Mouse (Mus musculus): Measurements from ENCODE around the gene Ube2v1. TPM values are rescaled to one million over a fixed set of nuclear protein-coding genes. Genes with fewer than 3 reads are reported as not detected.

Ube2v1 gene
- polyA plus RNA-seq, 1 experiment from 2014 or later = 267 TPM

- H3K27me3 ChIP-seq (ENCODE audit: control insufficient read depth, insufficient read depth, low read length) = no peaks in the 10 kb centered on the region
- peak overlapping the region; percentile 86; the same call in 1 of the 2 replicates for H3K4me3 ChIP-seq (replicated peaks; ENCODE audit: low read length)
- H3K27ac ChIP-seq (ENCODE audit: low read length) = peak overlapping the region; percentile 89
- peak overlapping the region; percentile 98 for H3K9ac ChIP-seq (ENCODE audit: low read length)
- no peaks in the 10 kb centered on the region for H3K36me3 ChIP-seq (ENCODE audit: control insufficient read depth, insufficient read depth, low read length)
- peaks cover 57% of the 10 kb centered on the region for H3K4me1 ChIP-seq (ENCODE audit: control insufficient read depth, insufficient read depth, low read length)
- WGBS = 65% methylated on average over 11 of the region's 11 CpGs
- no peak for ATAC-seq (ENCODE audit: insufficient read depth, low FRiP score)
- peak overlapping the region; percentile 96 for H3K4me2 ChIP-seq (ENCODE audit: low read depth, low read length)
- no peaks in the 10 kb centered on the region for H3K9me3 ChIP-seq (replicated peaks; ENCODE audit: control insufficient read depth, low read length)
Measured at GRCm38 (mm10) chr2:167629665-167630209, 2.2 kb downstream of the Ube2v1 start.

DNA sequence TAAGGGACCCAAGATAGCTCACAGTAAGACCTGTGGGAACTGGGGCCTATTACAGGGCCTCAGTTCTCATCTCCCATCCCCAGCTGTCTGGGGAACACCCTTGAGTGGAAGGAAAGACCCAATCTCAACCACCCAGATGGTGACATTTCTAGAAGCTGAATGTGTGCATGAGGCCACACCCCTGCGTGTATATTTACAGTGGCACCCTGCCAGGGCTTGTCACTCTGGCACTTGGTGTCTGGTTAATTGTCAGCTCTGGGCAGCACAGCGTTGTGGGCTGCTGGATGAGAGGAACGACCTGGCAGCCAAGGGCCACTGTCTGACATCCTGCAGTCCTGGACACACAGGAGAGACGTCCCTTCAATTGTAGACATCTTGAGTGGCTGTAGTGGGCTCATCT, 3.0 kb downstream of the Ube2v1 start:
- peak; percentile 11 for ATAC-seq (ENCODE audit: insufficient read depth, low FRiP score)
- 37% methylated on average over 4 of the region's 4 CpGs for WGBS
- H3K36me3 ChIP-seq (ENCODE audit: control insufficient read depth, insufficient read depth, low read length) = no peaks in the 10 kb centered on the region

GRCm38 (mm10) chr2:167627019-167627418, 4.9 kb downstream of the Ube2v1 start:
- H3K4me3 ChIP-seq (replicated peaks; ENCODE audit: low read length) = no peak overlapping the region
- H3K27ac ChIP-seq (ENCODE audit: low read length) = no peak overlapping the region
- no peak overlapping the region for H3K4me2 ChIP-seq (ENCODE audit: low read depth, low read length)
- 87% methylated on average over 7 of the region's 7 CpGs for WGBS
- peaks cover 47% of the 10 kb centered on the region for H3K4me1 ChIP-seq (ENCODE audit: control insufficient read depth, insufficient read depth, low read length)
- no peaks in the 10 kb centered on the region for H3K36me3 ChIP-seq (ENCODE audit: control insufficient read depth, insufficient read depth, low read length)
- no peaks in the 10 kb centered on the region for H3K27me3 ChIP-seq (ENCODE audit: control insufficient read depth, insufficient read depth, low read length)
- H3K9me3 ChIP-seq (replicated peaks; ENCODE audit: control insufficient read depth, low read length) = no peaks in the 10 kb centered on the region
- ATAC-seq (ENCODE audit: insufficient read depth, low FRiP score) = no peak
- no peak overlapping the region for H3K9ac ChIP-seq (ENCODE audit: low read length)

More for the DNA sequence above, 3.0 kb downstream of the Ube2v1 start:
- H3K9ac ChIP-seq (ENCODE audit: low read length) = peak overlapping the region; percentile 98
- peak overlapping the region; percentile 89 for H3K27ac ChIP-seq (ENCODE audit: low read length)
- no peaks in the 10 kb centered on the region for H3K27me3 ChIP-seq (ENCODE audit: control insufficient read depth, insufficient read depth, low read length)
- H3K9me3 ChIP-seq (replicated peaks; ENCODE audit: control insufficient read depth, low read length) = no peaks in the 10 kb centered on the region
- H3K4me1 ChIP-seq (ENCODE audit: control insufficient read depth, insufficient read depth, low read length) = peaks cover 53% of the 10 kb centered on the region
- H3K4me3 ChIP-seq (replicated peaks; ENCODE audit: low read length) = no peak overlapping the region
- peak overlapping the region; percentile 96 for H3K4me2 ChIP-seq (ENCODE audit: low read depth, low read length)

DNA sequence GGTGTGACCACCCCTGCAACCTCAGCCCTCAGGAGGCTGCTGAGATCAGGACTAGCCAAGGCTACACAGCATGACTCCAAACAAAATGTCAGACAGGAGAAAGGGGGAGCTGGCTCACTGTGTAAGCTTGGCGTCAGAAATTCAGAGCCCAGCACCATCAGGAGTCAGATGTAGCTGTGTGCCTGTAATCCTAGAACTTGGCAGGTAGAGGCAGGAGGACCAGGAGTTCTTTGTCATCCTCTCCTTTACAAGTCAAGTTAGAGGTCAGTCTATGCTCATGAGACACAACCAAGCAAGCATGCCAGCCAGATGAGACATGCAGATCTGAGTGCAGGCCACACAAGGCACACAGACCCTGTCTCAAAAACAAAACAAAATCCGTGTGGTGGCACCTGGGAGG, 6.2 kb downstream of the Ube2v1 start:
- no peak overlapping the region for H3K4me2 ChIP-seq (ENCODE audit: low read depth, low read length)
- 40% methylated on average over 2 of the region's 2 CpGs for WGBS
- no peak overlapping the region for H3K4me3 ChIP-seq (replicated peaks; ENCODE audit: low read length)
- ATAC-seq (ENCODE audit: insufficient read depth, low FRiP score) = no peak
- no peak overlapping the region for H3K9ac ChIP-seq (ENCODE audit: low read length)
- H3K9me3 ChIP-seq (replicated peaks; ENCODE audit: control insufficient read depth, low read length) = no peaks in the 10 kb centered on the region
- no peaks in the 10 kb centered on the region for H3K27me3 ChIP-seq (ENCODE audit: control insufficient read depth, insufficient read depth, low read length)
- H3K4me1 ChIP-seq (ENCODE audit: control insufficient read depth, insufficient read depth, low read length) = peaks cover 48% of the 10 kb centered on the region
- no peak overlapping the region for H3K27ac ChIP-seq (ENCODE audit: low read length)
- H3K36me3 ChIP-seq (ENCODE audit: control insufficient read depth, insufficient read depth, low read length) = no peaks in the 10 kb centered on the region

DNA sequence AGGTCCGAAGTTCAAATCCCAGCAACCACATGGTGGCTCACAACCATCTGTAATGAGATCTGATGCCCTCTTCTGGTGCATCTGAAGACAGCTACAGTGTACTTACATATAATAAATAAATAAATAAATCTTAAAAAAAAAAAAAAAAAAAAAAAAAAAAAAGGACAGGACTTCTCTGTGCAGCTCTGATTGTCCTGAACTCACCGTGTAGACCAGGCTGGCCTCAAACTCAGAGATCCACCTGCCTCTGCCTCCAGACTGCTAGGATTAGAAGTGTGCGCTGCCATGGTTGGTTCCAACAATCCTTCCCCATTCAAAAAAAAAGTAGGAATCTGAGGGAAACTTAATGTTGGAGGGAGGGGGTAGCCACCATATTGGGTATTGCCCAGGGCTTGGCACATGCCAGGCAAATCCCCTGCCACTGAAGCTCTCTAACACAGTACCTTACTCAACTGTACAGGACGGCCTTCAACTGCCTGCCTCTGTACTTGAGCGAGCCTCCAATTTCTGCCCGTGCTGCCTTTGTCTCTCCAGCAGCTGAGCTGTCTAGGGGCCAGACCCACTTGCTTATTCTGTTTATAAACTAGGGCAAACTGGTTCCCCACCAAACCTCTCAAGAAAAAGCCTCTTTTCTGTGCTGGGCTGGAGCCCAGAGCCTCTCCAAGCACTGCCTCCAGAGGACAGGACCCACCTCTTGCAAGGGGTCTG, 7.4 kb downstream of the Ube2v1 start:
- Histone ChIP-seq H3K4me2 (ENCODE audit: low read depth, low read length) (no peak overlapping the region), H3K9me3 (replicated peaks; ENCODE audit: control insufficient read depth, low read length) (no peaks in the 10 kb centered on the region), H3K27ac (ENCODE audit: low read length) (no peak overlapping the region), H3K36me3 (ENCODE audit: control insufficient read depth, insufficient read depth, low read length) (no peaks in the 10 kb centered on the region), H3K4me1 (ENCODE audit: control insufficient read depth, insufficient read depth, low read length) (peaks cover 36% of the 10 kb centered on the region), H3K27me3 (ENCODE audit: control insufficient read depth, insufficient read depth, low read length) (no peaks in the 10 kb centered on the region), H3K9ac (ENCODE audit: low read length) (no peak overlapping the region), H3K4me3 (replicated peaks; ENCODE audit: low read length) (no peak overlapping the region)
- 90% methylated on average over 5 of the region's 6 CpGs for WGBS
- no peak for ATAC-seq (ENCODE audit: insufficient read depth, low FRiP score)

DNA sequence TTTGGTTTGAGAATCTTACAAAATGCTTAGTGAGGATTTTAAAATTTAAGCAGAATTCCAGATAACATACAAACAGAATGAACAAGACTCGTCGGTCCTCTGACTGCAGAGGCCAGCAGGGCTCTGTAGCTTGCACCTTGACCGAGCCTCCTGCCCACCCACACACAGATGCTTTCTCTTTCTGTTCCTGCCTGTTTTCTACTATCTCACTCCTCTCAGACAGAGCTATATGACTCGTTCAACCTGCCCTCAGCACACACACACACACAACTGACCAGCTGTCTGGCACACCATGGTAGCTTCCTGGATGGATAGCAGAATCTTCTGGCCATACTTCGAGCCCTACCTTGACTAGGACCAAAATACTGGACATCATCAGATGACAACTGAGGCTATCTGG, 8.9 kb downstream of the Ube2v1 start:
- H3K4me3 ChIP-seq (replicated peaks; ENCODE audit: low read length) = no peak overlapping the region
- H3K9ac ChIP-seq (ENCODE audit: low read length) = no peak overlapping the region
- H3K27ac ChIP-seq (ENCODE audit: low read length) = no peak overlapping the region
- H3K4me2 ChIP-seq (ENCODE audit: low read depth, low read length) = no peak overlapping the region
- no peaks in the 10 kb centered on the region for H3K9me3 ChIP-seq (replicated peaks; ENCODE audit: control insufficient read depth, low read length)
- no peak for ATAC-seq (ENCODE audit: insufficient read depth, low FRiP score)
- peaks cover 23% of the 10 kb centered on the region for H3K4me1 ChIP-seq (ENCODE audit: control insufficient read depth, insufficient read depth, low read length)
- no peaks in the 10 kb centered on the region for H3K27me3 ChIP-seq (ENCODE audit: control insufficient read depth, insufficient read depth, low read length)
- H3K36me3 ChIP-seq (ENCODE audit: control insufficient read depth, insufficient read depth, low read length) = no peaks in the 10 kb centered on the region
- WGBS = 57% methylated on average over 5 of the region's 5 CpGs

DNA sequence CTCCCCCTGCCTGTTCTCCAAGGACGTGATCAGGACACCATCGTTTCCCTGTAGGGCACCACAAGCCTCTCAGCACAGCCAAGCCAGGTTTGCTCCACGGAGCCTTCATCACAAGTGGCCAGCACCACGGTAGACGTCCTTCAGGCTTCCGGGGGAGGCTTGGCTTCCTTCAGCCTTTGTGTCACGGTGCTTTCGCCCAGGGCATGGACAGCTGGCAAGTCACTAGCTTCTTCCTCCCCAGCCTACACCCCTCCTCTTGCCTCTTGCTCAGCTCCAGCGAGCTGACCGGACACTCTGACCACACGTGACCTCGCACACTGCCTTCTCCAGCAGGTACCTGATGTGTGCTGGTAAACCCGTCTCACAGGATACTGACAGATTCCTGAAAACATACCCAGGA, 9.5 kb downstream of the Ube2v1 start:
- Histone ChIP-seq H3K9ac (ENCODE audit: low read length) (no peak overlapping the region), H3K27ac (ENCODE audit: low read length) (no peak overlapping the region), H3K4me2 (ENCODE audit: low read depth, low read length) (no peak overlapping the region), H3K27me3 (ENCODE audit: control insufficient read depth, insufficient read depth, low read length) (no peaks in the 10 kb centered on the region), H3K36me3 (ENCODE audit: control insufficient read depth, insufficient read depth, low read length) (no peaks in the 10 kb centered on the region), H3K4me3 (replicated peaks; ENCODE audit: low read length) (no peak overlapping the region), H3K4me1 (ENCODE audit: control insufficient read depth, insufficient read depth, low read length) (peaks cover 18% of the 10 kb centered on the region), H3K9me3 (replicated peaks; ENCODE audit: control insufficient read depth, low read length) (no peaks in the 10 kb centered on the region)
- 76% methylated on average over 13 of the region's 13 CpGs for WGBS
- ATAC-seq (ENCODE audit: insufficient read depth, low FRiP score) = no peak

DNA sequence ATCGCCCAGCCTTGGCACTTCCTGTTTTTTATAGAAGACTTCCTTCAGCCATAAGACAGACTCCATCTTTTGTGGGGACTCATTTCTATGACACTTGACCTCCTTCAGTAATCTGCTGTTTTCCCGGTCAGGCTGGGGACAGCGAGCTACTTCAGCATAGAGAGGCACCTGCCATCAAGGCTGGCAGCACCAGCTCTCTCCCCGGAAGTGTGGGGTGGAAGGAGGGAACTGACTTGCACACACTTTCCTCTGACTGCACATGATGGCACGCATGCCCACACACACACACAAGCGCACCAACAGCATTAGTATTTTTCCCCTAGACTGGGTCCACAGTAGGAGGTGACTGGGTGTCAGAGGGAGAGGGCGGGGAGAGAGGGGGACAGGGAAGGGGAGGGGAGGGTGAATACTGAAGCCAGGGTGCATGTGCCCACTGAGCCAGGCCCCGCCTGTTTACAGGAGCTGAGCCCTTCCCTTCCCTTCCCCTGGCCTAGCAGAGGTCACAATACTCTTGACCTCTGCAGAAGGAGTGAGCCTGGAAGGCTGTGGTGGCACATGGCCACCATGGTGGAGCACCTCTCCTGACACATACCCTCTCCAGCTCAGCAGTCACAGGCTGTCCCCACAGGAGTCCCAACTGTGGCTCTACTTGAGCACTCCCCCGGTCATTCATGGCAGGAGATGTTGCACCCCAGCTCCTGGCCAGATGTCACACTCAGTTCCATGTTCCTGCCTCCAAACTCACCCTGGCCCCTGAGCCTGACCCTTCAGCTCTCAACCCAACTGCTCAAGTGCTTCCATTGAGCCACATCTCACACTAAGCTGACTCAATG, 10.4 kb downstream of the Ube2v1 start:
- Histone ChIP-seq H3K4me3 (replicated peaks; ENCODE audit: low read length) (no peak overlapping the region), H3K36me3 (ENCODE audit: control insufficient read depth, insufficient read depth, low read length) (no peaks in the 10 kb centered on the region), H3K27ac (ENCODE audit: low read length) (no peak overlapping the region; the same call in 1 of the 2 replicates), H3K9me3 (replicated peaks; ENCODE audit: control insufficient read depth, low read length) (no peaks in the 10 kb centered on the region), H3K27me3 (ENCODE audit: control insufficient read depth, insufficient read depth, low read length) (no peaks in the 10 kb centered on the region), H3K9ac (ENCODE audit: low read length) (peak overlapping the region; percentile 26), H3K4me2 (ENCODE audit: low read depth, low read length) (no peak overlapping the region), H3K4me1 (ENCODE audit: control insufficient read depth, insufficient read depth, low read length) (peaks cover 18% of the 10 kb centered on the region)
- 72% methylated on average over 9 of the region's 9 CpGs for WGBS
- ATAC-seq (ENCODE audit: insufficient read depth, low FRiP score) = no peak

DNA sequence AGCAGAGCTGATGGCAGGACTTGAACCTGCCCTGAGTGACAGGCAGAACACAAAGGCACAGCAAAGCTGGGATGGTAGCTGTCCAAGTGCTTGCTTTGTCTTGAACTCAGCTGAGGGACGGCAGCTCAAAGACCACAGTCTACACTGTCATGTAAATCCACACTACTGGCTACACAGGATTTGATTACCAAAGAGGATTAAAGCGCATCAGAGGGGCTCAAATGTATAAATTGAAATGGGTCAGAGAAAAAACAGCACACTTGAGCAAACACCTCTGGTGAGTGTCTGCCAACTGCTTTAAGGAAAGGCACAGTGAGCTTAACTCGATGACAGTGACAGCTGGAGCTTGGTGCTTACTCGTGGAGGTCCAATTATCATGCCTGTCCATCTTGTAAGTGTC, 14.4 kb downstream of the Ube2v1 start:
- 72% methylated on average over 4 of the region's 4 CpGs for WGBS
- H3K9ac ChIP-seq (ENCODE audit: low read length) = no peak overlapping the region
- no peaks in the 10 kb centered on the region for H3K9me3 ChIP-seq (replicated peaks; ENCODE audit: control insufficient read depth, low read length)
- peaks cover 10% of the 10 kb centered on the region for H3K4me1 ChIP-seq (ENCODE audit: control insufficient read depth, insufficient read depth, low read length)
- no peak overlapping the region for H3K4me3 ChIP-seq (replicated peaks; ENCODE audit: low read length)
- ATAC-seq (ENCODE audit: insufficient read depth, low FRiP score) = no peak
- H3K27me3 ChIP-seq (ENCODE audit: control insufficient read depth, insufficient read depth, low read length) = no peaks in the 10 kb centered on the region
- peaks cover 26% of the 10 kb centered on the region for H3K36me3 ChIP-seq (ENCODE audit: control insufficient read depth, insufficient read depth, low read length)
- no peak overlapping the region for H3K27ac ChIP-seq (ENCODE audit: low read length)
- H3K4me2 ChIP-seq (ENCODE audit: low read depth, low read length) = no peak overlapping the region
